Mouse (Mus musculus) cerebellum, postnatal 36 days (tissue): ENCODE measurements around the gene Polr2c.
"Not testable (repeated sequence)": the region's sequence is repeated elsewhere in the genome, so short reads cannot be mapped to it uniquely, and the experiment has no call there.

Experiments used
- DNase-seq, 2 experiments: peaks; one replicate each; pipeline ENCODE4 v3.0.0; 2021 to 2022; ENCODE audit warnings: mixed read lengths in 2 of 2

Gene Polr2c

GRCm38 (mm10) chr8:94841183-94841582 lies 16.1 kb upstream of the Polr2c start:
- DNase-seq, result no peak

GRCm38 (mm10) chr8:94850049-94850448 lies 7.2 kb upstream of the Polr2c start:
- DNase-seq, result no peak

GRCm38 (mm10) chr8:94854761-94855160 lies 2.5 kb upstream of the Polr2c start:
- not testable (repeated sequence) for DNase-seq

GRCm38 (mm10) chr8:94857011-94857345 lies 272 bp upstream of the Polr2c start:
- peak in 1 of 2 experiments; percentile 32 for DNase-seq

DNA sequence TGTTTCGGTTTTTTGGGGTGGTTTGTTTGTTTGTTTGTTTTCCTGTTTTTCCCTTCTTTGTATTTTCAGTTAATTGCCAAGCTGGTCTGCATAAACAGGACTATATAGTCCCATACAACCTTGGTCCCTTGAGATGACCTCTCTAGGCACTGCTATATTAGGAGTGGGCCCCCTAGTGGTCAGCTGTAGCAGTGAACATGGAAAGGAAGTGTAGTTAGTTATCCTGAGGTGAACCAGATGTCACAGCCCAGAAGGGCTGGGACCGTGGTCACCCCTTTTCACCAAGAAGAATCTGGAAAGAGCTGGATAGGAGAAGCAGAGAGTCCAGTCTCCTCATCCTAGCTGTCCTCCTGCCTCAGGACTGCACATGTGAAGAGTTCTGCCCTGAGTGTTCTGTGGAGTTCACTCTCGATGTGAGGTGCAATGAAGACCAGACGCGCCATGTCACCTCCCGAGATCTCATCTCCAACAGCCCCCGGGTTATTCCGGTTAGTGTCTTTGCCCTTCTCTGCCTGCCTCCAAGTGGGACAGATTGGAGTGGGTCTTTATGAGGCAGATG lies 4.2 kb downstream of the Polr2c start:
- DNase-seq, result peak; percentile 56 to 59

DNA sequence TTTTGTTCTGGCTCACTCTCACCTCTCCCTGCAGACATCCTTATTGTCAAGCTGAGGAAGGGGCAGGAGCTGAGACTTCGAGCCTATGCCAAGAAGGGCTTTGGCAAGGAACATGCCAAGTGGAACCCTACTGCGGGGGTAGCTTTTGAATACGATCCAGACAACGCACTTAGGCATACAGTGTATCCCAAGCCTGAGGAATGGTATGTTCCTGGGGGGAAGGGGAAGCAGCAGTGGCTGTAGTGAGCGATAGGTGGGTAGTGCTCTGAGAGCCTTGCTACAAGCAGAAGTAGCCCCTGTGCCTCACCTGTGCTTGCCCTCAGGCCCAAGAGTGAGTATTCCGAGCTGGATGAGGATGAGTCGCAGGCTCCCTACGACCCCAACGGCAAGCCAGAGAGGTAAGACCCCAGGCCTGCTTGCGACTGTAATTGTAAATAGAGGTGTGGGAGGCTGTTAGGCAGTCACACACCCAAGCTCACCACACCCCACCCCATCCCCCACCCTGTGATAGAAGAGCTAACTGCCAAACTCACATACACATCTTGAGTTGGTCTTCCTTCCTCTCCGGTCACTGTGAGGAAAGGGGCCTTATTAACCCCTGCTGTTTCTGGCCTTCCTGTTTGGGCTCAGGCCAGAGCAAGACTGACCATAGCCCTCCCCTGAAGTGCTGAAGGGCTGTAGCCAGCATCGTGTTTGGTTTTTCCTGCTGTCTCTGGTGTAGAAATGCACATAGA lies 5.4 kb downstream of the Polr2c start:
- no peak for DNase-seq

GRCm38 (mm10) chr8:94863897-94864673 lies 6.8 kb downstream of the Polr2c start:
- no peak for DNase-seq

- no peak for DNase-seq
Observed at GRCm38 (mm10) chr8:94865292-94865691, 8.0 kb downstream of the Polr2c start.

DNA sequence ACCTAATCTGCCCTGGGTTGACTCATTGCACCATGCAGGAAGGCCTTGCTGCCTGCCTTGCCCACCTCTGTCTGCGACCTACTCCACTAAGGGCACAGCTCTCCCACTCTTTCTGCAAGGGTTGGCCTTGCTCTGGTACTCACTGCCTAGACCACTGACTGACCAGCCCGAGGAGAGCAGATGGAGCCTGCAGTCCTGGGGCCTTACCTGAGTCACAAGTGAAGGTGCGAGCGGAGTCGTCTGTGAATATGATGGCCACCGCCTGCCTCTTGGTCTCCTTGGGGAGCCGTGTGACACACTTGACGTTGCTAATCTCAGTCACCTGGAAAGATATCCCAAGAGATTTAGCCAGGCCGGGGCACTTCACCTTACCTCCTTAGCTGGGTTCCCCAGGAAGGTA lies 9.7 kb downstream of the Polr2c start:
- no peak for DNase-seq

GRCm38 (mm10) chr8:94869146-94869545 lies 11.9 kb downstream of the Polr2c start:
- no peak for DNase-seq

DNA sequence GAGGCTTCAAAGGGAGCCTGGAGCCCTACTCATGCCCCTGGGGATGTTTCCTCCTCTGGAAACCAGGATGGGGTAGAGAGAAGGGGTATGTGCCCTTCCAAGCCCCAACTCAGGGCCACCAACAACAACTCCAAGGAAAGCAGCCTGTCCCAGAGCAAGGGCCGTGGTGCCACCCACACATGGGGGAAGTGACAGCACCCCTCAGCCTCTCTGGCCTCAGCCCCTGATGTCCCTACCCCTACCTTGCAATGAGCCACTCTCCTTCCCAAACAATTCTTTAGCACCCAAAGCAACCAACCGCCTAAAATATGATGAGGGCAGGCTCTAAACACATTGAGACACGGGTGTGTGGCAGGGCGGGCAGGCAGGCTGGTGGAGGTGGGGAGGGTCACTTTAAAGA lies 12.8 kb downstream of the Polr2c start:
- DNase-seq, result no peak

DNA sequence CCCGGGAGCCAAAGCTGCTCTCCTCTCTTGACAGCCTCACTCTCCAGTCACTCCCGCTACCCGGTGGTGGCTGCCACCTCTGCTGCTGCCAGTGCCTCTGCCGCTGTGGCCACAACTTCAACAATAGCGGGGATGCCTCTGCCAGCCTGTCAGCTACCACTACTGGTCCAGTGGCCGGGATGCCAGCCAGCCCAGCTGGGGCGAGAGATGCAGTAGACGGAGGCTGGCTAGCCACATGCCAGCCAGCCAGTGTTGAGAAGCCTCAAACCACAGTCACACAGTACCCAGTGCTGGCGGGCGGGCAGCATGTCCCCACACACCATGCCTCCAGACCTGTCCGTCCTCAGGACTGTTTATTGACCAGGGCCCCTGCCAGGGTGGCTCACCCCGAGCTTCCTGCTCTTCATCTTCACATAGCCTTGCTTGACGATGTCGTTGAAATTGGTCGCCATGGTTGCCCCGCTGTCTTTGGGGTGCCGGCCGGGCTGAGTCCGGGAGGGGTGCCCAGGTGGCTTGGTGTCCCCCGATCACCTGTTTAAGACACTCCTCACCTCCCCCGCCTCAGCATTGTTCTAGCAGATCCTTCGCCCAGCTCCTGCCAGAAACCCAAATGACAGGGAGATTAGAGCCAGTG lies 13.3 kb downstream of the Polr2c start:
- peak; percentile 40 to 44 for DNase-seq

DNA sequence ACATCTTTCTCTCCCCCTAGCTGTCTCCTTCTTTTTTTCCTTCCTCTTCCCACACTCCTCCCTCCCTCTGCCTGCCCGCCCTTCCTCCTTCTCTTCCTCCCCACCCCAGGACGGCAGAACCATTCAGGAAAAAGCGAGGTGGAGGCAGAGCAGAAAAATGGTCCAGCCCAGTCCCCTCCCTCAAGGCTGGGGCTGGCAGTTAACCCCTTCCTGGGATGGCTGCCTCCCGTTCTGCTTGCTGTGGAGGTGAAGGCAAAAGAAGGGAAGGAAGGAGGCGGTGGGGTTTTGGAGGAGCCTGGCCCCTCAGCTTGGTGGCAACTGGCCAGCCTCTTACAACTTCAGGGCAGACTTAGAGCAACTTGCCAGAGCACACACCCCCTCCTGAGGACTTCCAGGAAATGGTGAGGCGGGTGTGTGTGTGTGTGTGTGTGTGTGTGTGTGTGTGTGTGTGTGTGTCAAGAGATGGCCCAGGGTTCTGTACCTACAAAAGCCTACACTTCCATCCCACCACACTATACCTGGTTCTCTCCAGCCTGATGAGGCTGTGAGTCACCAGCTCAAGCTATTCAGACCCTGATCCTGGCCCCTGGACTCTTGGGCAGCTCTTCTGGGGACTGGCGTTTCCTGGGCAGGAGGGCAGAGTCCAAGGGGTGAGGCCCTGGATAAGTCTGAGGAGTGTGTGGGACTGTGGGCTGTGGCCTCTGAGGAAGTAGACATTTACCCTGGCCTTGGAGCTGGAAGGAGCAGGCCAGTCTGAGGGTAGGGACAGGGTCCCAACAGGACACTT lies 14.1 kb downstream of the Polr2c start:
- DNase-seq, result peak; percentile 46 to 55

- no peak for DNase-seq
Observed at GRCm38 (mm10) chr8:94872156-94872555, 14.9 kb downstream of the Polr2c start.

DNA sequence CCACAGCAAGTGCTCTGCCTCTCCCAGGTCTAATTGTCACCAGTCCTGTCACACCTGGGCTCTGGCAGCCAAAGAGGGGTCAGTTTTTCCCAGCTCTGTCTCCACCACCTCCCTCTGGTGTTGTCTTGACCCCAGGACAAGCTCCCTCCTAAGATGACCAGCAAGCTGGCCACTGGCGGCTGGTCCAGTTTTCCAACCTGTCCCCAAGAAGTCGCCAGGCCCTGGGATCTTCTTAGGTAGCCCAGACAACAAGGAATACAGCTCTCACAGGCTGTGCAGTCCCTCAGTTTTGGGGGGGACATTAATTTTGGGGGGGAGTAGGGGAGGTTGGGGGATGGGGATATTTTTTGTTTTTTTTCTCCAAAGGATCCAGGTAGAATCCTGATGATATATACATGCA lies 15.3 kb downstream of the Polr2c start:
- no peak for DNase-seq

GRCm38 (mm10) chr8:94874358-94874757 lies 17.1 kb downstream of the Polr2c start:
- peak; percentile 67 to 68 for DNase-seq

- no peak for DNase-seq
Observed at GRCm38 (mm10) chr8:94875096-94875870, 18.0 kb downstream of the Polr2c start.

DNA sequence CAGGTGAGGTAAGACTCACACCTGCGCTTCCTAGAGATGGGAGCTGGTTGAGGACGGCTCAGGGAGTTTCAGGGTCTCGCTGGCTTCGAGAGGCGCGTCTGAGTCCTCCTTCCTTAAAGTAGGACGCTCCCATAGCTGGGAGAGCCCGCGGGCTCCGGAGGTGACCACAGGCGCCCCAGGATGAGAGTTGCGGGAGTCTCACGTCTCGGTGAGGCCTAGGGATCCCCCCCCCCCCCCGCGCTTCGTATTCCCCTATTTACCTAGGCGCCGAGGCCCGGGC lies 18.6 kb downstream of the Polr2c start:
- no peak for DNase-seq

DNA sequence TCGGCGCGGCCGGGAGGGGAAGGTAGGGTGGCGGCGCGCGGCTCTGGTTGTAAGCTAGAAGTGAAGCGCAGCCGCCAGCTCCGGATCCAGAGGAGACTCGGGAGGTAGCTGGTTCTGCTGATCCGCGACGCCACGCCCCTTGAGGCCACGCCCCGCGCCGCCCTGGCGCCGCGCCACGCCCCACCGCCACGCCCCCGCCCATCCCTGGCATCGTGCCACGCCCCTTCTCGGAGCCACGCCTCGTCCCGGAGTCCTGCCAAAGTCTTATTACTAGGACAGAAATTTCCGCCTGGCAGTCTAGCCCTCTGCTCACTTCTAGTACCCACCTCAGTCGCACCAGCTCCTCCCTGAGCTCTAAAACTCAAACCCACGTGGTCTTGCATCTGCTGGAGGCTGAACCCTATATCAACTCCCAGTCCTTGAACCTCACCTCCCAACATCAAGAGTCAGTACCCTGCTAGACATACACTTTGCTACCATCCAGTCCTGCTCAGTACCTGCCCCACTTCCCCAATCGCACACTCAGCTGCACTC lies 19.0 kb downstream of the Polr2c start, which contains the start of gene Dok4:
Gene Dok4 (minus strand): TSS at position 134 of the 534 bp plus-strand sequence.
- peak; percentile 69 to 76 for DNase-seq

DNA sequence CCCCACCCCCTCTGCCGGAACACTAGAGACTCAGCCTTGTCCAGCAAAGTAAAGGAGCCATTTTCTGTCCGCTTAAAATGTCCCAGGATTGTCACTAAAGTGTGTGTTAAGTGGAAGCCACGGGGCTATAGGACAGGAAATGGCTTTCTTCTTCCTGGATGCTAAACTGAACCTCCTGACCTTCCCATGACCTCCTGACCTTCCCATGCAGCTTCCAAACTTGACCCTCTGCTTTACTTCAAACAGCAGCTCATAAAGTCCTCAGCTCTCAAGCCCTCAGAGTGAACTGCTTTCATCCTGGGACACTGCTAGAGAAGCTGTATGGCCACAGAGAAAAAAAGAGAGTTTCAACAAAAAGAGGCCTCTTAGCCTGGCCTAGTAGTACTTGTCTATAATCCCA lies 19.6 kb downstream of the Polr2c start:
- DNase-seq, result no peak

DNA sequence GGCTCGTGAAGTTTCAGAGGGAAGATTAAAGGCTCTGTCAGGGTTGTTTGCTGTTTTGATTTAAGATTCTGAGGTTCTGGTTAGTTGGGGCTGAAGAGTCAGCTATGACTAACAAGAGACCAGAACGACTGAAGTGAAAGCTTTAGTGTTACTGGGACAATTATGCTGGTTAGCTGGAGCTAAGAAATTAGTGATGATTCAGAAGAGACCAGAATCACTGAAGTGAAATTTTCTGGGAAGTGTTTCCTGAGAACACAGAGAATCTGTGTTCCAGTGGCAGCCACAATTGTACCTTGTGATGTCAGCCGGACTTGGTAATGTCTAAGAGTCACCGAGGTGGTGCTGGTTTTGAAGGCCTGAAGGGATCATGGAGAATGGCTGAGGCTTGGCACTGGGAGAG lies 23.5 kb downstream of the Polr2c start:
- no peak for DNase-seq
